Mouse (Mus musculus): ENCODE measurements at regions not wholly inside any gene's neighbourhood (a gene's known extent, or its start where the extent isn't known, plus 50 kb on each side); places are given as distances from the start of the nearest gene placed in this dataset.

DNA sequence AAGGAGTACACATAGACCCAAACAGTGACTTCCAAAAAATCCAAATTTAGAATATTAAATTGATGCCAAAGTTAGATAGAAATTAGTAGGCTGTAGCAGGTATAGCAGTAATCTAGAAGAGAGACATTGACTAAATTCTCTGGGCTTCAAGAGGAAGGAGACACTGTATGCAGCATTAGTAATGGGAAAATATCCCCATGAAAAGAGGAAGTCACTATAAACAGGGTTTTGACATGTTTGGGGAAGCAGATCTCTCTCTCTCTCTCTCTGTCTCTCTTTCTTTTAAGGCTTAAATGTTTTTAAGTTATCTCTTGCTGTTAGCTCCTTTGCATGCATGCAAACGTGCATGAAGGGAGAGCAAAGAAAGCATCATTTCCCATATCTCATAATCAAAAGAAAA lies 357.9 kb upstream of the Prickle1 start:
- TF ChIP-seq CTCF (IDR thresholded peaks at IDR 0.05; ENCODE audit: borderline replicate concordance, extremely low read depth, insufficient read depth, insufficient read length) (no peak), POLR2A (IDR thresholded peaks at IDR 0.05; ENCODE audit: borderline replicate concordance, extremely low read depth, insufficient read depth, insufficient read length, poor library complexity, severe bottlenecking) (no peak)
